Mouse (Mus musculus) ES-Bruce4 (cell line): ENCODE results near the gene Psmb1. TPM values are rescaled to one million over a fixed set of nuclear protein-coding genes. Genes with fewer than 3 reads are reported as not detected.

Source experiments
- H3K27ac ChIP-seq: 2 replicates; pipeline ENCODE4 v1.5.1; 2012; ENCODE audit warnings: low read length, inconsistent platforms; ENCODE audit not compliant: insufficient read depth
- H3K27me3 ChIP-seq: 2 replicates; pipeline ENCODE4 v1.6.1; 2012; ENCODE audit warnings: mild to moderate bottlenecking, low read length, inconsistent platforms; ENCODE audit not compliant: control insufficient read depth, poor library complexity, insufficient read depth, severe bottlenecking
- H3K36me3 ChIP-seq: 2 replicates; pipeline ENCODE4 v1.6.1; 2012; ENCODE audit warnings: inconsistent platforms, mild to moderate bottlenecking, low read length, moderate library complexity; ENCODE audit not compliant: control insufficient read depth, poor library complexity, insufficient read depth, severe bottlenecking
- H3K4me1 ChIP-seq: one replicate; pipeline ENCODE4 v1.8.1; 2011; ENCODE audit warnings: low read length; ENCODE audit not compliant: control insufficient read depth, insufficient read depth
- H3K4me3 ChIP-seq: 2 replicates; pipeline ENCODE4 v1.5.1; 2011; ENCODE audit warnings: low read depth, mild to moderate bottlenecking, low read length
- H3K9ac ChIP-seq: 2 replicates; pipeline ENCODE4 v1.6.1; 2012; ENCODE audit warnings: low read depth, mild to moderate bottlenecking, inconsistent platforms; ENCODE audit not compliant: poor library complexity, severe bottlenecking
- H3K9me3 ChIP-seq: replicated peaks from 2 replicates; pipeline ENCODE4 v1.6.1; 2012; ENCODE audit warnings: mild to moderate bottlenecking, low read length, inconsistent platforms; ENCODE audit not compliant: control insufficient read depth, poor library complexity, insufficient read depth, severe bottlenecking
- CTCF ChIP-seq: IDR thresholded peaks from one replicate; pipeline ENCODE4 v1.8.1; 2011; ENCODE audit warnings: low read depth, low read length
- EP300 ChIP-seq: IDR thresholded peaks from 2 replicates; pipeline ENCODE4 v1.6.1; 2011; ENCODE audit warnings: low read depth, low read length; ENCODE audit not compliant: insufficient read depth
- POLR2A ChIP-seq: IDR thresholded peaks from one replicate; pipeline ENCODE4 v1.8.1; 2011; ENCODE audit warnings: low read length; ENCODE audit not compliant: insufficient read depth
- polyA plus RNA-seq: library from polyadenylated mRNA; stranded (reverse); fragments of >200 nt; gene quantifications from 2 replicates; pipeline ENCODE4 v1.2.4, GENCODE M21; 2011; ENCODE audit warnings: low read depth; ENCODE audit not compliant: missing spikeins, insufficient read depth, insufficient read length

Gene Psmb1
- polyA plus RNA-seq, 1 experiment: 195 TPM

DNA sequence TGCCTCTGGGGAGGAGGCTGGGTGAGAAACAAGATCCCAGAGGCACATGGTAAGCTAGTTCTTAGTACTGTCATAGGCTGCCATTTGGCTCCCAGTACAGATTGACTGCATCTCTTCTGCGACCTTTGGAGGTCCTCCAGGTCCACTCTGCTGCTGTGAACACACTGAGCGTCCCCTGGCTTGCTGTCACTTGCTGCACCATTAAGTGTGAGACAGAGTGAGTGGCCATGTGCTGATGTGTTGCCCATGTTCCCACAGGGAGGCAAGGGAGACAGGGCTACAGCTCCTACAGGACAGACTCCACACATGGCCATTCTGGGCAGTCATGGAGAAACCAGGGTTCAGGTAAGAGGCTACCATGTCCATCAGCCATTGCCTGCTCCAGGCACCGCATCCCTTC is 73.6 kb downstream of the Psmb1 start:
- Histone ChIP-seq H3K27me3 (no peaks in the 10 kb centered on the region), H3K4me1 (no peaks in the 10 kb centered on the region), H3K36me3 (no peaks in the 10 kb centered on the region), H3K27ac (no peak overlapping the region), H3K4me3 (no peak overlapping the region), H3K9me3 (no peaks in the 10 kb centered on the region), H3K9ac (no peak overlapping the region)
- no peak for TF ChIP-seq EP300
- TF ChIP-seq CTCF: no peak
- TF ChIP-seq POLR2A: no peak

Other genes starting within 250 kb of the Psmb1 start
- 1.4 and 2.0 TPM in 2 replicates for gene Dll1, start 122.9 kb downstream of the Psmb1 start, polyA plus RNA-seq
- 9.4 and 9.7 TPM in 2 replicates for gene Fam120b, start 103.5 kb downstream of the Psmb1 start, polyA plus RNA-seq
- 55.5 and 64.7 TPM in 2 replicates for gene Tbp, start 137 bp upstream of the Psmb1 start, polyA plus RNA-seq
- gene Pdcd2, start 27.6 kb upstream of the Psmb1 start, polyA plus RNA-seq: 39.2 and 62.0 TPM in 2 replicates
- 5.8 and 7.9 TPM in 2 replicates for gene Prdm9, start 64.6 kb upstream of the Psmb1 start, polyA plus RNA-seq
- gene Chd1, start 205.2 kb upstream of the Psmb1 start, polyA plus RNA-seq: 92.2 and 93.7 TPM in 2 replicates